Mouse (Mus musculus): ENCODE measurements at regions not wholly inside any gene's neighbourhood (a gene's known extent, or its start where the extent isn't known, plus 50 kb on each side); places are given as distances from the start of the nearest gene placed in this dataset.

GRCm38 (mm10) chr16:49965528-49966250 is 165.4 kb downstream of the Cd47 start:
- DNase-seq (ENCODE audit: low read depth): no peak

- DNase-seq (ENCODE audit: low read depth): no peak
Observed at GRCm38 (mm10) chr16:49966251-49966588, 165.9 kb downstream of the Cd47 start.

- no peak for DNase-seq (ENCODE audit: low read depth)
Observed at GRCm38 (mm10) chr16:49967110-49967509, 166.8 kb downstream of the Cd47 start.

GRCm38 (mm10) chr16:49968291-49968870 is 168.0 kb downstream of the Cd47 start:
- DNase-seq (ENCODE audit: low read depth): no peak

- no peak for DNase-seq (ENCODE audit: low read depth)
Observed at GRCm38 (mm10) chr16:49969035-49969434, 168.7 kb downstream of the Cd47 start.

GRCm38 (mm10) chr16:49969693-49970296 is 169.5 kb downstream of the Cd47 start:
- no peak for DNase-seq (ENCODE audit: low read depth)

- DNase-seq (ENCODE audit: low read depth): no peak
Observed at GRCm38 (mm10) chr16:49970297-49970804, 170.0 kb downstream of the Cd47 start.

- DNase-seq (ENCODE audit: low read depth): no peak
Observed at GRCm38 (mm10) chr16:49971141-49971555, 170.8 kb downstream of the Cd47 start.

- no peak for DNase-seq (ENCODE audit: low read depth)
Observed at GRCm38 (mm10) chr16:49977276-49977675, 176.9 kb downstream of the Cd47 start.

GRCm38 (mm10) chr16:49979426-49979940 is 179.2 kb downstream of the Cd47 start:
- no peak for DNase-seq (ENCODE audit: low read depth)

GRCm38 (mm10) chr16:49980178-49980646 is 179.9 kb downstream of the Cd47 start:
- no peak for DNase-seq (ENCODE audit: low read depth)

- DNase-seq (ENCODE audit: low read depth): no peak
Observed at GRCm38 (mm10) chr16:49982180-49982579, 181.8 kb downstream of the Cd47 start.

- no peak for DNase-seq (ENCODE audit: low read depth)
Observed at GRCm38 (mm10) chr16:49985082-49986076, 185.0 kb downstream of the Cd47 start.

GRCm38 (mm10) chr16:49986954-49987353 is 186.6 kb downstream of the Cd47 start:
- DNase-seq (ENCODE audit: low read depth): no peak

GRCm38 (mm10) chr16:49995822-49996221 is 195.5 kb downstream of the Cd47 start:
- DNase-seq (ENCODE audit: low read depth): no peak

- DNase-seq (ENCODE audit: low read depth): no peak
Observed at GRCm38 (mm10) chr16:49996593-49996992, 196.3 kb downstream of the Cd47 start.

GRCm38 (mm10) chr16:49997040-49997439 is 196.7 kb downstream of the Cd47 start:
- no peak for DNase-seq (ENCODE audit: low read depth)

- no peak for DNase-seq (ENCODE audit: low read depth)
Observed at GRCm38 (mm10) chr16:50000805-50001204, 200.5 kb downstream of the Cd47 start.

- DNase-seq (ENCODE audit: low read depth): no peak
Observed at GRCm38 (mm10) chr16:50001662-50002455, 201.5 kb downstream of the Cd47 start.

GRCm38 (mm10) chr16:50002456-50002788 is 202.1 kb downstream of the Cd47 start:
- DNase-seq (ENCODE audit: low read depth): no peak

- DNase-seq (ENCODE audit: low read depth): no peak
Observed at GRCm38 (mm10) chr16:50009046-50009445, 208.7 kb downstream of the Cd47 start.
